Mouse (Mus musculus) spleen, adult 2 months (tissue): Measurements from ENCODE around the gene Rpl31.

Experiments used
- CTCF ChIP-seq: fragments of 200-500 bp; IDR thresholded peaks from 2 replicates; pipeline ENCODE4 v1.5.1; 2011; ENCODE audit warnings: mild to moderate bottlenecking, inconsistent platforms; ENCODE audit not compliant: insufficient read depth, insufficient read length, insufficient replicate concordance; ENCODE audit errors: extremely low read depth
- POLR2A ChIP-seq: fragments of 200-500 bp; IDR thresholded peaks from 2 replicates; pipeline ENCODE4 v1.6.1; 2011; ENCODE audit warnings: low read depth, low read length, inconsistent platforms

DNA sequence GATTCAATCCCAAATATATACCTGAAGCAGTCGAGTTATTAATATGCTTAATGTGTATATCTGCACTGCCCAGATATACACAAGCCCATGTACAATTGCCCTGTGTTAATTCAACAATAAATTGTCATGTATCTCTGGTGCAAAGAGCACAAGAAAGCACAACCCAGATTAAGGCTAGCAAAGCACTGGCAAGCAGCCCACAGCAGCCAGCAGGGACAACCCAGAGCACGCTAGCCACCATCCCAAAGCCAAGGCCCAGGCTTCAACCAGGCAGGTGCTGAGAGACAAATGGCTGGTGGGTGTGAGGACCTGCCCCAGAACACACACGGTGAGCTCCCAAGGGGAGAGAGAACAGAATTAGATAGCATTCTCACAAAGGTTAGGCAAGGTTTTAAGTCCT lies 18.8 kb downstream of the Rpl31 start:
- TF ChIP-seq POLR2A: no peak
- TF ChIP-seq CTCF: no peak
